Mouse (Mus musculus): ENCODE data around the gene Slc26a8. TPM values are rescaled to one million over a fixed set of nuclear protein-coding genes. Genes with fewer than 3 reads are reported as not detected.

Gene Slc26a8
- polyA plus RNA-seq, 1 experiment: 10.7 TPM

GRCm38 (mm10) chr17:28588591-28588990 is 101.4 kb downstream of the Slc26a8 start:
- no peak overlapping the region for H3K4me3 ChIP-seq (ENCODE audit: insufficient read depth, low read length)
- no peak for TF ChIP-seq CTCF (IDR thresholded peaks at IDR 0.05; ENCODE audit: extremely low read depth, insufficient read depth, low read length)
- TF ChIP-seq POLR2A (IDR thresholded peaks at IDR 0.05; ENCODE audit: extremely low read depth, insufficient read depth, low read length): no peak

More at GRCm38 (mm10) chr17:28588591-28588990, 101.4 kb downstream of the Slc26a8 start:
- Histone ChIP-seq H3K4me1 (ENCODE audit: control insufficient read depth, insufficient read depth, low read length) (no peaks in the 10 kb centered on the region), H3K27ac (ENCODE audit: insufficient read depth, low read length) (no peak overlapping the region)

Other genes starting within 250 kb of the Slc26a8 start
- gene Fkbp5, start 172.7 kb downstream of the Slc26a8 start, polyA plus RNA-seq (2012; rRNA removed): 13.5 and 17.7 TPM in 2 replicates
- gene Armc12, start 159.4 kb downstream of the Slc26a8 start, polyA plus RNA-seq (2012; rRNA removed): not detected in 2 replicates
- gene Clpsl2, start 140.8 kb downstream of the Slc26a8 start, polyA plus RNA-seq (2012; rRNA removed): not detected in 2 replicates
- not detected in 2 replicates for gene Clps, start 129.5 kb downstream of the Slc26a8 start, polyA plus RNA-seq (2012; rRNA removed)
- 4.5 and 5.1 TPM in 2 replicates for gene Lhfpl5, start 114.6 kb downstream of the Slc26a8 start, polyA plus RNA-seq (2012; rRNA removed)
- gene Srpk1, start 67.5 kb downstream of the Slc26a8 start, polyA plus RNA-seq (2012; rRNA removed): 68.5 and 70.7 TPM in 2 replicates
- gene Mapk14, start 1.1 kb upstream of the Slc26a8 start, polyA plus RNA-seq (2012; rRNA removed): 125 and 127 TPM in 2 replicates
- 1.7 and 1.8 TPM in 2 replicates for gene AC170998.1, start 35.9 kb upstream of the Slc26a8 start, polyA plus RNA-seq (2012; rRNA removed)
- 1.4 and 1.8 TPM in 2 replicates for gene Mapk13, start 79.1 kb upstream of the Slc26a8 start, polyA plus RNA-seq (2012; rRNA removed)
- gene Brpf3, start 110.9 kb upstream of the Slc26a8 start, polyA plus RNA-seq (2012; rRNA removed): 45.2 and 45.6 TPM in 2 replicates
- gene Pnpla1, start 168.2 kb upstream of the Slc26a8 start, polyA plus RNA-seq (2012; rRNA removed): 0.32 and 0.40 TPM in 2 replicates
- gene 4930539E08Rik, start 225.1 kb upstream of the Slc26a8 start, polyA plus RNA-seq (2012; rRNA removed): 7.6 and 7.9 TPM in 2 replicates